Mouse (Mus musculus) layer of hippocampus, adult 9-11 months (tissue): ENCODE results near the gene Dusp18.
"Not testable (repeated sequence)": the region's sequence is repeated elsewhere in the genome, so short reads cannot be mapped to it uniquely, and the experiment has no call there.

Experiments
- DNase-seq: peaks from one replicate; pipeline ENCODE4 v3.0.0; 2022

The Dusp18 gene

DNA sequence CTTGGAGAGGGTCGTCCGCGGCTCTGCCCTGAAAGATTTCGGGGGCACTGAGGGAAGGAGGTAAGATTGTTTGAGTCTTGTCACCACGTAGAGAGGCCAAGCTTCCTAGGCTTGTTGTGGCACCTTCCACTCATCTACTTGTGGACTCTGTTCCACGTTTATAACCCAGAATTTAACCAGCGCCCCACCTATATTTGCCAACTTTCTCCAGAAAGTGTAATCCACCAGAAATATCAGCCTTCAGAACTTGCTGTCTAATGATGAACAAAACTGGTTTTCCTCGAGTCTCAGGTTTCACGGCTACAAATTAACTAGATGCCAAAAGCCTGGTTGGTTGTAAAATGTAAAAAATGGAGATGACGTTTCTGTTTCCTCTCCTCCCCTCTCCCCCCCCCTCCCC, 418 bp downstream of the Dusp18 start:
- no peak for DNase-seq

DNA sequence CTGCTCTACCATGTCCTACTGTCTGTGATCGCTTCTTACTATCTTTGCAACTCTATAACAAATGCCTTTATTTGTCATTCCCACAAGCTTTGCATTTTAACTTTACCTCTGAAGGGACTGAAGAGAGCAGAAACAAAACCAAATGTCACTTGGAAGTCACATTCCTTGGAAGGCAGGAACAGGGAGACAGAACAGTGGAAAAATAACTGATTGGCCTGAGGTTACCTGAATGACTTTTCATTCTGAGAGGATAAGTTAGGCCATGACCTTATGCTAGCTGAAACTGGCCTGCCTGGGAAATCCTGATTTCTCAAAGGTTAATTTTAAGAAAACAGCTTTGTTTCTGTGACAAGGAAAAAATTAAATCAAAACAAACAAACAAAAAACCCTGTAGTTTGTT, 893 bp downstream of the Dusp18 start:
- DNase-seq: no peak

DNA sequence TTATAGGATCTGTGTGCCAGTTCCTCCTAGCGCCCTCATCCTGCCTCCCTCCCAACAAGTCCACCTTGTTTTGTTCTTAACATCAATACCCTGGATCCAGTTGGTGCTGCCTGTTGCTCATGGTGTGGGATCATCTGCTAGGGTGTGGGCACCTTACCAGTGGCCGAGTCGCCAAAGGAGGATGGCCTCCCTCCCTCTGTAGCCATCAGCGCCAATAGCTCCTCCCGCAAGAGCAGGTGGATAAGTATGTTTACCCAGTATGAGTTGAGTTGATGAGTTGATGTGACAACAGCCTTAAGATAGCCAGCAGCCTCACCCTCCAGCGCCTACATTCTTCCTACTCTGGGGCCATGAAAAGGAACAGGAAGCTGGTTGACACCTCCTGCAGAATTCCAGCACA, 5.3 kb downstream of the Dusp18 start:
- DNase-seq: no peak

DNA sequence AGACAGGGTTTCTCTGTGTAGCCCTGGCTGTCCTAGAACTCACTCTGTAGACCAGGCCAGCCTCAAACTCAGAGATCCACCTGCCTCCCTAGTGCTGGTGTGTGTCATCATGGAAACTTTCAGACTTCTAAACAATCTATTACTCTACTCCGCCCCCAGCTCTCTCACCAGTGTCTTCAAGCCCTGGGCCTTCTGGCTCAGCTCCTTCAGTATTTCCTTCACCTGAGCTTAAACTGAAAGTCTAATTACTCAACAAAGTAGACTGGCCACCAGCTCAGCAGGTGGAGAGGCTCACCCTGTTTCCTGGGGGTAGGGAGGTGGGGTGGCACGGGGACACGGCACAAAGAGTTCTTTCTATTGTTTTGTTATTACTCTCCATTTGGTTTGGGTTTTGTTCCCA, 7.5 kb downstream of the Dusp18 start:
- DNase-seq: no peak

DNA sequence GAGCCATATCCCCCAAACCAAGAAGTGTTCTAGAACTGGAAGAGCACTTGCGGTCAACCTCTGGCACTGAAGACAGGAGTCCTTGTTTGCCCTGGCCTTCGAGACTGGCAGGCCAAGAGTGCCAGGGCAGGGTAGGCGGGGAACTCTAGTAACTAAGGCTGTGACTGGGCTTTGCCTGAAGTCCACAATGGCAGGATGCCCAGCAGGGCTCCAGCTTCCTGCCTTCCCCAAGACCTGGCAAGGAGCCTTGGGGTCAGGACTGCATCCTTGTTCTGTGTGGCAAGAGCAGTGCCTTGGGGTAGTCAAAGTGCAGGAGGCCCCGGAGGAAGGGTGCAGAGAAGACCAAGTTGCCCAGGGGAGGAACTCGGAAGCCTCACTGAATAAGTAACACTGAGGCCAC, 8.0 kb downstream of the Dusp18 start:
- DNase-seq: peak; percentile 69

DNA sequence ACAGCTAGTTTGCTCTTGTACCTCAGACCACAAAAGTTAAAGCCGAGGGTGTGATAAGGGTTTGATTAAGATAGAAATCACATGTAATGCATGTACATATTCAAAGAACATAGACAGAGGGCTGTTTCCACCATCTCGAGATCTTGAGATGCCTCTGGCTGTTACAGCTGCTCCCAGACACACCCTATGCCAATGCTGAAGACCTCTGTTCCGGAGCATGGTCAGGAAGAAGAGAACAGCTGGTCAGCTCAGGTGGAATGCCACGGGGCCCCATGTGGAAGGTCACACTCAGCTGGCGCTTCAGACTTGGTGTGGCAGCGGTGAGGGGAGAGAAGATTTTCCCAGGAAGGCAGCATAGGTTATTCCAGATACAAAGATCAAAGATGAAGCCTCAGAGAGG, 9.6 kb downstream of the Dusp18 start:
- DNase-seq: no peak

DNA sequence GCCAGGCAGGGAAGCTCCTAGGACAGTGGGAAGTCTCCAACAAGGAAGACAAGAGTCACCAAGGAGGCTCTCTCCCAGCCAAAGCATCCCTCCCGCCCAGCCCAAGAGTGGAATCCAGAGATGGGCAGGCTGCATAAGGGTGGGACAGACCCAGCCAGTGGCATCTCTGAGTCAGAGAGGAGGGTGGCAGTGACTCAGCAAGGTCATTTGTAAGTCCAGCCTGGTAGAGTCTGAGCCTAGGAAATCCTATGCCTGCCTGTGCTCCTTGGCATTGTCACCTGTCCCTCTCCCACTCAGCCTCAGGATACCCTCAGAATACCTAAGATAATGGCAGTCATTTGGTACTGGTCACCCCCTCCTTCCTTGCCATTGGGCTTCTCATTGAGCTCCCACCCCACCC, 10.4 kb downstream of the Dusp18 start:
- DNase-seq: no peak

DNA sequence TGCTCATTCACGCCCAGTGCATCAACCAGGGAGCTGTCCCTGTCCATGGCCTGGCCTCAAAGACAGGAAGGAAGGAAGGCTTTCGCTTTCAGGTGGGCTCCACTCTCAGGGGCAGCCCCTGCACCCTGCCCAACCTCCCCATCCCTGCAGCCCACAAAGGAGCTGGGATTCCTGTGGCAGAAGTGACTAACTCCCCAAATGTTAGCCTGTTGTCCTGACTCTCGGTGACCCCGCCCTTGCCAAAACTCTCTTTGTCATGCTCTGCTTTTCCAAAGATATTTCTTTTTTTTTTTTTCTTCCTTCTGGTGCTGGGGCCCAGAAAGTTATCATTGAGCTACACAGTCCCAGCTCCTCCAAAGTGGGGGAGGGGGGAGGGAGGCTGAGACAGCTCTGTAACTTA, 14.2 kb downstream of the Dusp18 start:
- DNase-seq: no peak

DNA sequence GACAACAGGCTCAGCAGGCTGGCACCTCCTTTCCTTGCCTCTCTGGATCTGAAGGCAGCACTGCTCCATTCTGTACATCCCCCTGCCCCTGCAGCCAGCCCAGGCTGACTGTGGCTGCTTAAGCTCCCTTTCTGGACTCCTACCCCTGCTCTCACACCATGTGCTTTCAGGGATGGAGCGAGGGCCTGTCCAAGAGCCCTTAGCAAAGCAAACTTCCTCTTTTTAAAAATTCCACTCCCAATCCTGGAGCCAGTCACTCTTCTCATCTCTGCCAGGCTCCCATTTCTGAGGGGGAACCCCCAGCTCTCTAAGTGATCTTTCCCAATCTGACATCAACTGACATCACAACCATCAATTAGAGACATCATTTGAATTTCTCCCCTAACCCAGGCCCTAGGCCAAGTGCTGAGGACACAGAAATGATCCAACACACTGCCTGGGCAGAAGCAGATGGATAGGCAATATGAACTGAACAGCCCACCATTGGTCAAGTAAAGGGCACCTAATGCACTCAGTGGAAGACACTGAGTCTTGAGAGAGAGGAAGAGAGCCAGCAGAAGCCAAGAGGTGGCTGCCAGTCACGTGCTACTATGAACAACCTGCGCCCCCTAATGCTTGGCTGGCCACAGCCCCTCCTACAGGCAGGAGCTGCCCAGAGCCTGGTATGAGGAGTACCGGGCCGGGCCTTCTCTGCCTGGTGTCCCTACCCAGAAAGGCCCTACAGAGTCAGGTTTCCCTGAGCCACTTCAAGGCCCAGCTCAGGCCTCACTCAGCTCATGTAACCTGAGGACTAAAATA, 15.7 kb downstream of the Dusp18 start:
- no peak for DNase-seq

DNA sequence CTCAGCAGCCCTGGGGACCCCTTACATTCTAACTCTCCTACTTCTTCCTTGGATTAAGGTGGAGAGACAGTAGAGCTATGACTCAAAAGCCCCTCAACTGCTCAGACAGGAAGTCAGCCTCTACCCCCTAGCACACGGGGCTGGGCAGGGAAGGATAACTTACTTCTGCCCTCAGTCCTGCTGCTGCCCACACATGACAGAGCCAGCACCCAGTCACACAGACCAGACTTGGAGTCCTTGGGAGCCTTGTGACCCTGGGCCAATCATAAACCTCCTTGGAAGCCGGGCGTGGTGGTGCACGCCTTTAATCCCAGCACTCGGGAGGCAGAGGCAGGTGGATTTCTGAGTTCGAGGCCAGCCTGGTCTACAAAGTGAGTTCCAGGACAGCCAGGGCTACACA, 16.4 kb downstream of the Dusp18 start:
- not testable (repeated sequence) for DNase-seq

DNA sequence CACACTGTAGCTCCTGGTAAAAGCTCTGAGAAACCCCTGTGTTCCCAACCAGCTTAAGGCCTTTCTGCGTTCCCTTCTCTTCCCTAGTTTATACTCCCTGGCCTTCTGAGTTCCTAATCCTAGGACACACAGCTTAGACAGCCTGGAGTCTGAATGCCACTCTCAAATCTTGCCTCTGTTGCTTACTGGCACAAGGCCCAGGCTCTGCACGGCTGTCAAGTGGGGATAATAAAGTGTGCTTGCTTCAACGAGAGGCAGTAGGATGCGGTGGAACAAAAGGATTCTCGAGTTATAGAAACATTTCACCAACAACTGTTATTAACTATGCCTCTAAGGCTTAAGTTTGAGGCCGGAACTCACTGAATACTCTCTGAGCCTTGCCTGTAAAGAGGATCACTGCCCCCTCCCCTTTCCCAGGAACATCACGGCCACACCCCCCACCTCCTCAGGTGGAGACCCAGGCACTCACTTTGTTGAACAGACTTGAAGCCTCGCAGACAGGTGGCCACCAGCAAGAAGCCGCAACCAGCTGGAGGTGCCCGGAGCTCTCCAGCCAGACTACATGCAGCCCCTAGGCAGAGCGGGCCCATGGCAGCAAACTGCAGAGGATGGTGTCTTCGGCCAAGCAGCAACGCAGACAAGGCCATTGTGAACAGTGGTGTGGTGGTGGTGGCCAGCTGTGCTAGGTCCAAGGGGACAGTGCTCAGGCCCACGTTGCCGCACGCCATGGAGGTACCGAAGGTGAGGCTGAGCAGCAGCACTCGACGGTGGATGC, 17.2 kb downstream of the Dusp18 start:
- DNase-seq: no peak

DNA sequence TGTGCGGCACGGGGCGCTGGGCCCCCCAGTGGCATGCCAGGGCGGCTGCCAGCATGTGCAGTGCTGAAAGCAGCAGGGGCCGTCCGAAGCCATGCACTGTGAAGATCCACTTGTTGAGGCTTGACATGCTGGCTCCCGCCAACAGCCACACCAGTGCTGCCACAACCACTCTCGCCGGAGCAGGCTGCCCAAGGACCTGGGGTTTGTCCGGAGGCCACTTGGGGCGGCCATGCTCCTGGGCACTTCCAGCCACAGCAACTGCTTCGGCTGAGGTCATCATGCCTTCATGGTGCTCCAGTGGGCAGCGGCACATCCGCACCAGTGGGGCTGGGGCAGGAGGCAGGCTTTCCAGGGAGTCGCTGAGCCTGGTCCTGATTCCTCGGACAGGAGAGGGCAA, 17.8 kb downstream of the Dusp18 start:
- peak; percentile 28 for DNase-seq

DNA sequence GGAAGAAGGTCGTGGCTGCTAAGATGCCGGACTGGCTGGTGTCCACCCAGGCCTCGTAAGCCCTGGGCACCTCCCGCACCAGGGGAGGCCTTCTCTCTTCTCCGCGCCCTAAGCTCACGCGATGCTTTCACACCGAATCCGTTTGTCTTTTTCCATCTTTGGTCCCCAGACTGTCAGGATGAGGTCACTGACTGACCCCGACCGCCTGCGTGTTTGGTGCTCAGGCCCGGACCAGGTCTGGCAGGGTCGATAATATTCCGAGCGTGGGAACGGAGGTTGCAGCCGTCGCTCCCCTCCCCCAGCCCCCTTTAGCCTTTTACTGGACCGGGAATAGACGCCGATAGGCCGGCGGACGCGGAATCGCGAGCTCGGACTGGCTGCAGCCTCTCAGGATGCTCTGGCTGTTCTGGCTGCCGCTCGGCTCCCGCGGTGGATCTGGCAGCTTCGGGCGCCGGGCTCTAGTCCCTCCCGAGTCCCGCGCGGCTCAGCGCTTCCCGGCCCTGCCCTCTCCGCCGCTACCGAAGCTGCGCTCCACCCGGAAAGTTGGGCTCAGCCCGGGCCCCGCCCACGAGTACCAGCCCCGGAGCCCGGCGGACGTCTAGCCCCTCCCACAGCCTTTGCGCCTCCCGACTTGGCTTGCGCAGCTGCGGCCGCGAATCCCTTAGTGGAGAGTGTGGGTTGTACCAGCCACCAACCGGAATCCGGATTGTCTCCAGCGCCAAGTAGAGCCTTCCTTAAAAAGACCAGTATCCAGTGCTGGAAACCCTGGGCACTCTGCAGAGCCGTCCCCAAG, 18.5 kb downstream of the Dusp18 start:
- DNase-seq: peak; percentile 95

DNA sequence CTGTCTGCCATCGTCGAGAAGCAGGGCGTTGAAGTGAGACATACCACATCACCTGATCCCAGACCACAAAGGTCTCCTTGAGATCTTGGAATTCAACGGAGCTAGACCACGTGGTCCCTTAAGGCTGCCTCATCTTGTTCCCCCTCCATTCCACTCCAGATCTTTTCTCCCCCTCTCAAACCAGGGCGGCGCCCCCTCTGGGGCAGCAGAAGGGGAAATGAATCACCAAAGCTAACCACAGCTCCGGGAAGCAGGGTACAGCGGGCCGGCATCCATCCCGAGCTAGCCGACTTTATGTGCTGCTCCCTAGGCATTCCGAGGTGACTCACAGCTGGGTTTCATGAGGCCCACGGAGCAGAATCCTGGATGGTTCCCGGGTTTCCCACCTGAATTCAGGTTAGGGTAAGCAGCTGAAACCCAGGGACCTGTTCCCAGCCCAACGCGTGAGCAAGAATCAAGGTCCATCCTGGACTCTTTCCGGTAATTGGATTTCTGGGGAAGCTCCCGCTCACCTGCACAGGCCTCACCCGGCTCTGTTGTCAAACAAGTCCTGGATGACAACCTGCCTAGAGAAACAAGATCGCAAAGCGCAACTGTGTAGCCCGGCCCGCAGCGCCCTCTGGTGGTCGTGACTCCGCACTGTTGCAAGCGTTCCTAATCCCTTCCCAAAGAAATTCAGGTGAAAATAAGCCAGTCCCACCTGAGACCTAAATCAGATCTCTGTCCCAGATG, 19.2 kb downstream of the Dusp18 start, which contains the start of gene Slc35e4:
TSS of gene Slc35e4 (minus strand) at position 556 of the 732 bp plus-strand sequence.
- DNase-seq: peak; percentile 75

DNA sequence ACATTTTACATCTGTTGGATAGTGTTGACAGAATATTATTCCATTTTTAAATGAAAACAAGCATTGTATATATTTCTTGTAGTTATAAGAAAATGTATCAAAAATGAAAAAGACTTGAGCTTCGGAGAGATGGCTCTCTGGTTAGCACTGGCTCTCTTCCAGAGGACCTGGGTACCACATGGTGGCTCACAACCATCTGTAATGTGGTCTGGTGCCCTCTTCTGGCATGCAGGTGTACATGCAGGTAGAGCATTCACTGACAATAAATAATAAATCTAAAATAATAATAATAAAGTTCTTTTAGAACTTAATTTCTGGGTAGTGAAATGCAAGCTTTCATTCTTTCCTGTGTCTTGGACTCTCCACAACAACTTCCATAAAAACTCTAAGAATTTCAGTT, 23.7 kb downstream of the Dusp18 start:
- no peak for DNase-seq

DNA sequence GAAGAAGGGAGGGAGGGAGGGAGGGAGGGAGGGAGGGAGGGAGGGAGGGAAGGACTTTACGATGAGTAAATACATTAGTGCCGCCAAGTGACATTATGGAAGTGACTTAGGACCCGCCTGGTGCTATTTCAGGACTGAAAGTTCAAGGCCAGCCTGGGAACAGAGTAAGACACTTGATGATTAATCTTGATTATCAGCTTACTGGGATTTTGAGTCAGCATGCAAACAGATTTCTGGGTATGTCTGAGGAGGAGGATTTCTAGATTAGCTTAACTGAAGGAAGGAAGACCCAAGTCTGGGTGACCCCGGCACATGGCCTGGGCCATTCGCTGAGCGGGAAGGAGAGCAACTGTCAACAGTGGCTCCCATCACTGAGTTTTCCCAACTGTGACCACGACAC, 25.4 kb downstream of the Dusp18 start:
- DNase-seq: no peak

DNA sequence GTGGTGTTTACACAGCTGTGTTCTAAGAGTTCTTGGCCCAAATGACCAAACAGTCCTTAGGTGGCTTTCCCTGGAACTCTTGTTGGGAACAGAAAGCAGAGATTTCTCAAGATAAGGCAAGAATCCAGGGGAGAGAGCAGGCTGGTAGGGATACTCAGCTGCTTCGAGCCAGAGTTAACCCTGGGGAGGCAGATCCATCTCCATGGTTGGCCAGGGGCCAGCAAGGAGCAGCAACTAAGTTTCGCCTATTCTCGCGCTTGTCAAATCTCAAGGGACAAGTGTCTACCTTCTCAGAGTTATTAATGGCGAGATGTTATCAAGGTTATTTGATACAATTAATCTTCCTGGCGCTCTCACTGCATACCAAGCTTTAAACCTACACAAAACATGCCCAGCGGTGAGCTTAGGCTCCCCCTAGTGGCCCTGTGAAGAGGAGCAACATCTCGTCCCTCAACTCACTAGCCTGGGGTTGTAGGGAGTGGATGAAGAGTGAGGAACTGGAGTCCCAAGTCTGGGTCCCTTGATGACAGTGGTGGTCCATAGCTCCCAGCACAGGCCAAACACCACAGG, 26.3 kb downstream of the Dusp18 start:
- DNase-seq: no peak

DNA sequence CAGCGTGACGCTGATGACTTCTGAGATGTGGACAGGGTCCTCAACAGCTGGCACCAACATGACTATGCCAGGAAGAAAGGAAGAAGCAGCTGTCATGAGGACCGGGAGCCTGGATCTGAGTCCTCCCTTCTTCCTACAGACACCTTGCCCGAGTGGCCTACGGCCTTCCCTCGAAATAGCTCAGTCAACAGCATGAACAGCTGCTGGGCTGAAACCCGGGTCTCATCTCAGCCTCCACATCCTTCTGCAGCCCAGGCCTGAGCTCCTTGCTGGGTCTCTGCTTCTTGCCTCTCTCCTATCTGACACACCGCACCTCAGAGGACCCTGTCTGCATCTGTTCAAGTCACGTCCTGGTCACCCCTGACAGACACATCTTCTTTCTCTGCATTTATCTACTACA, 27.1 kb downstream of the Dusp18 start:
- DNase-seq: no peak

DNA sequence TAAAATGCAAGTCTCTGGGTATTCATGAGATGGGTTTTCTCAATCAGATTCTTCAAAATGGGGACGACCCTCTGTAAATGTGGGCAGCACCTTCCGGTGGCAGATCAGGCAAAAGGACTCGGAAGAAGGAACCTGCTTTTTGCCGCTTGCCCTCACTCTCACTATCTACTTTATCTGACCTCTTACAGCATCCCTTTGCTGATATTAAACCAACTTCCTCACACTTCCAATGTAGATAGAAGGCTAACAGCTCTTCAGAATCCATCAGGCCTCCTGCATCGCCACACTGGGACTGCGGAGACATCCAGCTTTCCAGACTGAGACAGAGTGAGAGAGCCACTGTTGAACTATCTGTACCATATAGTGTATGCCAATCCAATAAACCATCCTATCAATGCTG, 27.7 kb downstream of the Dusp18 start:
- no peak for DNase-seq

DNA sequence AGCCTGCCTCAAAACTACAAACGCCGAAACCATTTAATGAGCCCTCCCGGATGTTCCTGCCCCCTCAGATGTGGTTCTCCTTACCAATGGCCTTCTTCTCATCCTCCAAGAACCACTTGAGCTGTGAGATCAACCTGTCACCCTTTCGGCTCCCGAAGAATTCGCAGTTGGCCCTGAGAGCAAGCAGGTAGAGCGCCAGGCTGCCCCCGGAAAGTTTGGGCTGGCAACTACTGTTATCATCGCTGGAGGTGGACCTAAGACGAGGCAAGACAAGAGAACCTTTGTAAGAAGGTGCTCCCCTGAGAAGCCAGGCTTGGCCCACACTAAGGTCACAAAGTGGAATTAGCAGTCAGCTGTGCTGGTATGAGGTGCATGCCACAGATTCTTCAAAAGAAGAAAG, 30.9 kb downstream of the Dusp18 start:
- no peak for DNase-seq

DNA sequence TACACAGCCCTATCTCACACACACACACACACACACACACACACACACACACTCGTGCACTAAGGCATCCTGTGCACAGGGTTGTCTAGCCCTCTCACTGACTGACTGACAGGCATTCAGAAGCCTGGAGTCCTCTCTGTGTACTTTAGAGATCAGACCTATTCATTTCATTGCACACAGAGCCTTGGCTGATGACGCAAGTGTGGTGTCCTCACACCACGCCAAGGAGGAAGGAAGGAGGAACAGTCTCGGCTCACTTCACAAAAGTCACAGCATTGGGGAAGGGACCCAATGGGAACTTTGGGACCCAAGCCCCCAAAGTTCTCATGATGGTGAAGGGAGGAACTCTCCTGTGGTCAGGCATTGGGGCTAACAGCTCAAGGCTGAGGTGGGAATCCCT, 35.0 kb downstream of the Dusp18 start:
- no peak for DNase-seq

DNA sequence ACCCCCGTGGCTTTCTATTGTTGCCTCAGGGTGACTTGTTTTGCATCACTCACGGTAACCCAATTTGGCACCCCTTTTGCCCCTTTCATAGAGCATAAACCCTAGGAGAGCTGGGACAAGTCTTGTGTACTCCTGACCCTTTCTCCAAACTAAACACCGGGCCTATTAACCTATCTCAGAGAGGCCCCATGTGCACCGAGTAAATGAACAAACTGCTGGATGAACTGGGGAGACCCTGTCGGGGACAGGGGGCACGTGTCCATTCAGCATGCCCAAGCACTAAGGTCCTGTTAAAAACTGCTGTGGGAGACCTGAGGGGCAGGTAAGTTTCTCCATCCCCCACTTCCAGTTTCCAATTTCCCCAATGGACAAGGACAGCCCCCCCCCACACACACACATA, 35.9 kb downstream of the Dusp18 start:
- no peak for DNase-seq
